Mouse (Mus musculus): Measurements from ENCODE around the gene Dgkg. TPM values are rescaled to one million over a fixed set of nuclear protein-coding genes. Genes with fewer than 3 reads are reported as not detected.

Gene Dgkg
- 0.50 TPM for polyA plus RNA-seq (2015; fragmentation: Illumina TruSeq; extraction: RNeasy Lipid Tissue Mini Kit (QIAGEN cat#74804); ENCODE audit: insufficient read depth, low replicate concordance)

GRCm38 (mm10) chr16:22656533-22657444, at the start of gene Dgkg:
TSS of gene Dgkg (minus strand) at chr16:22657221.

DNA sequence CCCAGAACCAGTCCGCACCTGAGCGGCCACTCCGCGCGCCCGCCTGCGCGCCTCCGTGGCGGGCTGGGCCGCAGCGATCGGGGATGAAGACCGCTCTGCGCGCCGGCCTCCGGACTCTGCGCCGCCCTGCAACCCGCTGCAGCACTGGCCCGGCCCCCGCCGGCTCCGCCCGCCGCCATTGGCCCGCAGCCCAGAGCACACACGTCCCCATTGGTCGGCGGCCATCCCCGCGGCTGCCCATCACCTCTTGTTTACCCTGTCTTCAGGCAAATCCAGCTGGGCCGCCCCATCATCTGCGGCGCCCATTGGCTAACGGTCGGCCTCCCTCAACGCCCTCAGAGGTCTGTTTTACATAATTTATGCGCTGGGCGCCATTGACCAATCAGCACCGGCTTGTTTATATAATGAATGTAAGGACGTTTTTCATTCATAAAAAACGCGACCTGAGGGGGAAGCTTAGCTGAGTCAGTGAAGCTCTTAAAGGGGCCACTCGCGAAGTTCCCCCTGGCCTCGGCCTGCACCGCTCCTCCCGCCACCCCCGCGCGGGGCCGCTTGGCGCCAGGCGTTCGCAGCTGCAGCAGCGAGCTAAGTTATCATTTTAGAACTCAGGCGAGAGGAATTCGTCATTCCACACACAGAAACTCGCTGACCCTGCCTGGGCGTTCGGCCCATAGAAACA, 217.4 kb downstream of the Dgkg start, which contains the start of gene Etv5:
Gene Etv5, minus strand, starts transcription at position 221 of the 679 bp plus-strand sequence.

Other genes starting within 250 kb of the Dgkg start
- 11.9 TPM for gene Etv5, start 217.5 kb downstream of the Dgkg start, polyA plus RNA-seq (2015; fragmentation: Illumina TruSeq; extraction: RNeasy Lipid Tissue Mini Kit (QIAGEN cat#74804); ENCODE audit: insufficient read depth, low replicate concordance)
- not detected for gene Crygs, start 154.4 kb upstream of the Dgkg start, polyA plus RNA-seq (2015; fragmentation: Illumina TruSeq; extraction: RNeasy Lipid Tissue Mini Kit (QIAGEN cat#74804); ENCODE audit: insufficient read depth, low replicate concordance)
- gene Tbccd1, start 200.4 kb upstream of the Dgkg start, polyA plus RNA-seq (2015; fragmentation: Illumina TruSeq; extraction: RNeasy Lipid Tissue Mini Kit (QIAGEN cat#74804); ENCODE audit: insufficient read depth, low replicate concordance): 19.3 TPM
- 128 TPM for gene Dnajb11, start 200.6 kb upstream of the Dgkg start, polyA plus RNA-seq (2015; fragmentation: Illumina TruSeq; extraction: RNeasy Lipid Tissue Mini Kit (QIAGEN cat#74804); ENCODE audit: insufficient read depth, low replicate concordance)
- not detected for gene Ahsg, start 234.1 kb upstream of the Dgkg start, polyA plus RNA-seq (2015; fragmentation: Illumina TruSeq; extraction: RNeasy Lipid Tissue Mini Kit (QIAGEN cat#74804); ENCODE audit: insufficient read depth, low replicate concordance)